Mouse (Mus musculus): ENCODE results near the gene Nipsnap3a. TPM values are rescaled to one million over a fixed set of nuclear protein-coding genes. Genes with fewer than 3 reads are reported as not detected.
A peak's percentile ranks its signal among the peaks of the same experiment; 100 is the strongest.

Gene Nipsnap3a
- total and polyA plus RNA-seq, 2 experiments from 2014 or later, result not detected

GRCm38 (mm10) chr4:53023189-53023925 is 34.3 kb downstream of the Nipsnap3a start:
- no peak for TF ChIP-seq CTCF (IDR thresholded peaks at IDR 0.05; ENCODE audit: low read depth)
- WGBS, result 93% methylated on average over 14 of the region's 14 CpGs
- ATAC-seq (no peak), DNase-seq (no peak)
- Histone ChIP-seq H3K36me3 (ENCODE audit: insufficient read depth) (peaks cover 28% of the 10 kb centered on the region), H3K27me3 (ENCODE audit: insufficient read depth, low read length) (no peaks in the 10 kb centered on the region), H3K4me1 (ENCODE audit: insufficient read depth) (no peaks in the 10 kb centered on the region), H3K9ac (no peak overlapping the region), H3K4me2 (ENCODE audit: low read depth) (no peak overlapping the region), H3K9me3 (ENCODE audit: low read length) (peaks cover 5% of the 10 kb centered on the region; the same call in 1 of the 2 replicates), H3K4me3 (ENCODE audit: low read depth, low read length) (no peak overlapping the region), H3K27ac (ENCODE audit: low read depth, low read length) (no peak overlapping the region)

- no peak overlapping the region for H3K9ac ChIP-seq
- peaks cover 23% of the 10 kb centered on the region for H3K36me3 ChIP-seq (ENCODE audit: insufficient read depth)
- H3K4me2 ChIP-seq (ENCODE audit: low read depth), result no peak overlapping the region
- no peaks in the 10 kb centered on the region for H3K27me3 ChIP-seq (ENCODE audit: insufficient read depth, low read length)
- no peak for ATAC-seq
- no peak overlapping the region for H3K4me3 ChIP-seq (ENCODE audit: low read depth, low read length)
- no peak for DNase-seq
- 91% methylated on average over 4 of the region's 4 CpGs for WGBS
- H3K4me1 ChIP-seq (ENCODE audit: insufficient read depth), result no peaks in the 10 kb centered on the region
- no peak for TF ChIP-seq CTCF (IDR thresholded peaks at IDR 0.05; ENCODE audit: low read depth)
- peaks cover 5% of the 10 kb centered on the region; the same call in 1 of the 2 replicates for H3K9me3 ChIP-seq (ENCODE audit: low read length)
- no peak overlapping the region for H3K27ac ChIP-seq (ENCODE audit: low read depth, low read length)
These were observed 35.3 kb downstream of the Nipsnap3a start for GRCm38 (mm10) chr4:53024397-53024796.

- H3K4me2 ChIP-seq (ENCODE audit: low read depth), result no peak overlapping the region
- H3K36me3 ChIP-seq (ENCODE audit: insufficient read depth), result 0 out of 2 replicates have a peak, but pooled peaks cover 9% of the 10 kb centered on the region
- 87% methylated on average over 3 of the region's 3 CpGs for WGBS
- H3K4me1 ChIP-seq (ENCODE audit: insufficient read depth), result no peaks in the 10 kb centered on the region
- no peaks in the 10 kb centered on the region for H3K27me3 ChIP-seq (ENCODE audit: insufficient read depth, low read length)
- TF ChIP-seq CTCF (IDR thresholded peaks at IDR 0.05; ENCODE audit: low read depth), result no peak
- H3K4me3 ChIP-seq (ENCODE audit: low read depth, low read length), result no peak overlapping the region
- DNase-seq (no peak), ATAC-seq (no peak)
- no peak overlapping the region for H3K9ac ChIP-seq
- peaks cover 5% of the 10 kb centered on the region; the same call in 1 of the 2 replicates for H3K9me3 ChIP-seq (ENCODE audit: low read length)
- H3K27ac ChIP-seq (ENCODE audit: low read depth, low read length), result no peak overlapping the region
These were observed 38.7 kb downstream of the Nipsnap3a start for GRCm38 (mm10) chr4:53027811-53028210.

GRCm38 (mm10) chr4:53030326-53030948 is 41.4 kb downstream of the Nipsnap3a start:
- H3K36me3 ChIP-seq (ENCODE audit: insufficient read depth), result 0 out of 2 replicates have a peak, but pooled peaks cover 3% of the 10 kb centered on the region
- peak; percentile 63 for TF ChIP-seq CTCF (IDR thresholded peaks at IDR 0.05; ENCODE audit: low read depth)
- no peaks in the 10 kb centered on the region for H3K4me1 ChIP-seq (ENCODE audit: insufficient read depth)
- H3K4me3 ChIP-seq (ENCODE audit: low read depth, low read length), result no peak overlapping the region
- DNase-seq (peak; percentile 67), ATAC-seq (peak; percentile 69)
- peaks cover 5% of the 10 kb centered on the region; the same call in 1 of the 2 replicates for H3K9me3 ChIP-seq (ENCODE audit: low read length)
- H3K27ac ChIP-seq (ENCODE audit: low read depth, low read length), result no peak overlapping the region
- no peak overlapping the region for H3K9ac ChIP-seq
- no peak overlapping the region for H3K4me2 ChIP-seq (ENCODE audit: low read depth)
- H3K27me3 ChIP-seq (ENCODE audit: insufficient read depth, low read length), result no peaks in the 10 kb centered on the region
- 45% methylated on average over 8 of the region's 8 CpGs for WGBS

GRCm38 (mm10) chr4:53043819-53044218 is 54.7 kb downstream of the Nipsnap3a start:
- Histone ChIP-seq H3K4me1 (ENCODE audit: insufficient read depth) (no peaks in the 10 kb centered on the region), H3K27ac (ENCODE audit: low read depth, low read length) (no peak overlapping the region), H3K36me3 (ENCODE audit: insufficient read depth) (peaks cover 6% of the 10 kb centered on the region; the same call in 1 of the 2 replicates), H3K4me3 (ENCODE audit: low read depth, low read length) (no peak overlapping the region), H3K9me3 (ENCODE audit: low read length) (no peaks in the 10 kb centered on the region), H3K9ac (no peak overlapping the region), H3K4me2 (ENCODE audit: low read depth) (no peak overlapping the region), H3K27me3 (ENCODE audit: insufficient read depth, low read length) (no peaks in the 10 kb centered on the region)
- ATAC-seq, result no peak; the same call in 1 of the 2 replicates
- WGBS, result 69% methylated on average over 8 of the region's 8 CpGs
- DNase-seq, result peak; percentile 19
- TF ChIP-seq CTCF (IDR thresholded peaks at IDR 0.05; ENCODE audit: low read depth), result no peak

GRCm38 (mm10) chr4:53045807-53046206 is 56.7 kb downstream of the Nipsnap3a start:
- H3K9me3 ChIP-seq (ENCODE audit: low read length), result no peaks in the 10 kb centered on the region
- H3K27ac ChIP-seq (ENCODE audit: low read depth, low read length), result no peak overlapping the region
- no peaks in the 10 kb centered on the region for H3K4me1 ChIP-seq (ENCODE audit: insufficient read depth)
- H3K27me3 ChIP-seq (ENCODE audit: insufficient read depth, low read length), result no peaks in the 10 kb centered on the region
- peaks cover 5% of the 10 kb centered on the region; the same call in 1 of the 2 replicates for H3K36me3 ChIP-seq (ENCODE audit: insufficient read depth)
- TF ChIP-seq CTCF (IDR thresholded peaks at IDR 0.05; ENCODE audit: low read depth), result no peak
- 89% methylated on average over 7 of the region's 7 CpGs for WGBS
- no peak overlapping the region for H3K4me2 ChIP-seq (ENCODE audit: low read depth)
- ATAC-seq (no peak), DNase-seq (no peak)
- no peak overlapping the region for H3K9ac ChIP-seq
- H3K4me3 ChIP-seq (ENCODE audit: low read depth, low read length), result no peak overlapping the region
